Mouse (Mus musculus): ENCODE measurements at regions not wholly inside any gene's neighbourhood (a gene's known extent, or its start where the extent isn't known, plus 50 kb on each side); places are given as distances from the start of the nearest gene placed in this dataset.

DNA sequence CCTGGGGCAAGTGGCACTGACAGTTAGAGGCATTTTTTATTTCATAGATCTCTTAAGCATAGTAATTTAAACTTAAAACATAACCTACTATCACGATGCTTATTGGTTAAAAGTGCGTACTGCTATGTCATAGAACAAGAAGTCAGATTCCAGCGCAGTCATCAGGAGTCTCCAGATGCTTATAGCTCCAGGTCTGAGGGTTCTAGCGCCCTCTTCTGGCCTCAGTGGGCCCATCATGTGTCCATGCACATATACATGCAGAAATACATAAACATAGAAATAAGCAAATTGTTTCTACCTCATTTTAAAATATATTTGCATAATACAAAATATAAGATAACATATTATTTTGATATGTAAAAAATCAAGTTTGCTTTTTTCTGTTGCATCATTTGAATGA is 1002.8 kb upstream of the Adgrl2 start:
- DNase-seq (ENCODE audit: low spot score) = no peak

GRCm38 (mm10) chr3:149987801-149988200 is 997.4 kb upstream of the Adgrl2 start:
- DNase-seq (ENCODE audit: low spot score) = no peak

DNA sequence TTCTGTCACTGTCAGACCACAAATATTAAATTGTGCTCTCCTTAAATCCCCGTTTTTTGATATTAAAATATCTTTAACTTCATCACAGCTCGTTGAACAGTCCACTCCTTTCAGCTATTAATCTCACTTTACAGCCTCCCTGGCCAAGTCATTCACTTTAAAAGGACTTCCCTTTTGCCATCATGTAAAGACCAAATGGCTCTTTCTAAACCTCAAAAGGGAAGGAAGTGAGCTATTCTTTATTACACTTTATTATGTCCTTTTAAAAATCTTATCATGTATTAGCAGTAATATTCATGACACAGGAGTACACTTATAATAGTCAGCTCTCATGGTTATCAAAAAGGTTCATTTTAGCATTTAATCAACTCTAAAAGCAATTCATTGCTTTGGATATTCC is 966.6 kb upstream of the Adgrl2 start:
- DNase-seq (ENCODE audit: low spot score) = no peak

GRCm38 (mm10) chr3:149936197-149936596 is 945.8 kb upstream of the Adgrl2 start:
- no peak for DNase-seq (ENCODE audit: low spot score)

DNA sequence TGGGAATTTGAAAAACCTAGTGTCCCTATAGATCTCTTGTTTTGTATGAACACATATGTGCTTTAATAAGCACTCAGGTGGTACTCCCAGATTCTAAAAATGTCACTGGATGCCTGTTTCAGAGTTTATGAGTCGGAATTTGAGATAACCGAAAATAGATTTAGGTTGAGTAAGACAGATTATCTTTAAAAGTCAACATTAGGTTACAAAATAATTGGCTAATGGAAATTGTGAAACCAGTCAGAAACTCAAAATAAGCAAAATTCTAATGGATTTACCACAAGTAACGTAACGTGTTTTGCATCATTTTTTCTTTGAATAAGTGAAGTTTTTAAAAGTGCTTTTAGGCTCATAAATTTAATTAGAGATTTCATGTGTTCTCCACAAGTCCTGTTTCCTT is 944.5 kb upstream of the Adgrl2 start:
- DNase-seq (ENCODE audit: low spot score) = no peak

GRCm38 (mm10) chr3:149928456-149929360 is 938.4 kb upstream of the Adgrl2 start:
- peak; percentile 16 for DNase-seq (ENCODE audit: low spot score)

- DNase-seq (ENCODE audit: low spot score) = no peak
Measured at GRCm38 (mm10) chr3:149920206-149920605, 929.9 kb upstream of the Adgrl2 start.

DNA sequence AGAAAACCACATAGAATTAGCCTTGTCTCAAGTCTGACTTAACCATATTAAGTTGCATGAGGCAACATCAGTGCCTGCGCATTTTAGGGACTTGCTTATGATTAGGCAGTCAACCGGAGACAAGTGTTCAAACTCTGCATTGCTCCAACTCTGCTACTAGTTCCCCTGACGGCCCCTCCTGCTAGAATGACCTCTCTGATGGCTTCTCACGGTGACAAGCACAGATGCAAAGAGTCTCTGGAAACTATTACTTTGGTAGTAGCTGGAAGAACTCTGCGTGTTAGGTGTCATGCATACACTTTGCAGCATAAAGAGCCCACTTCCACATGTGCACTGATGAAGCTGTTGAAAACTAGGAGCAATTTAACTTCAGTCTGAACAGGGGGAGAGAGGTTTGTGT is 927.8 kb upstream of the Adgrl2 start:
- DNase-seq (ENCODE audit: low spot score) = no peak

GRCm38 (mm10) chr3:149910721-149911120 is 920.4 kb upstream of the Adgrl2 start:
- DNase-seq (ENCODE audit: low spot score) = no peak

DNA sequence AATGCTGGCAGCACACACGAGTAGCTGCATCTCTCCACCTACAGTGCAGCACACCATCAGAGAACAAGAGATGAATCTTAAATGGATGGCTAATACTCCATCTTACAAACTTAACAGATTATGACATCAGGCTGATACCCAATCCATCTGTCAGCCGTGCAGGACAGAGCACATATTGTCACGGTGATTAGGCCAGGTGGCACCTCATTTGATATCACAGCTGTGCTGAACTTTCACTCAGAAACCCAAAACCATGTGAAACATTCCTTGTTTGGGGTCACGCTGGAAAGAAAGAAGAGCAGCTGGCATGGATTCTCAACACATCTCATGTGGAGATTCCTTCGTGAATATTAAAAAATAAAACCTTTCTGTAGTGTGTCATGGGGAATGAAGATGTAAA is 911.4 kb upstream of the Adgrl2 start:
- no peak for DNase-seq (ENCODE audit: low spot score)

DNA sequence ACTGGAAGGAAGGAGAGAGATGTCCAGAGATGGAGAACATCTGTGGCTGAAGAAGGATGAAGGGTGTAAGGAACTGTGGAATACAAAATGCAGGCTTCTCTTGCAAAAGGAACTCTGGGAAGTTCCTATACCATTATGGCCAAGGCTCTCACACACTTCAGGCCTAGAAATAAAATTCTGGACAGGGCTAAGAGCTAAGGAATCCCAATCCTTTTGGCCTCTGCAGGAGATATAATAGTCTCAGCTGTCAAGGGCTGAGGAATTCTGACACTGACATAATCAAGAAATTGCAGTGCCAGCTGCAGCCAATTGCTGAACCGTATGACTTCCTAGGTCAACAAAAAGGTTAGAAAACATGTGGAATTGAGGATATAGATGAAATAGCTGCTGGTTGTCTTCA is 886.2 kb upstream of the Adgrl2 start:
- DNase-seq (ENCODE audit: low spot score) = no peak

DNA sequence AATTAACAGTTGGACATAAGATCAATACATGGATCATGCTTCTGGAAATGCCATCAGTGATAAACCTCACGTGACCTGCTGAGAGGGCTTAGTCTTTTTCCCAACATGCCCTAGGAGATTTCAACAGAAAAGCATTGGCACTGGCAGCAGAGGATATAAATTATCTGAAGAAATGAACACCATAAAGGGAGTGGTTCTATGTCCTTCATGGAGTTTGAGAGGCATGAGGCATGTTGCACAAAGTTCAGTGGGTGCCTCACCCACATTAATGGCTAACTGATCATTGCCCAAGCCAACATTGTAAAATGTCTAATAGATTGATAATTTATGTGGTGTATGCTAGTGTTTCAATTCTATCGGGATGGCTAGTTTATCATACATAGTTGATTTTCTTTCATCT is 875.6 kb upstream of the Adgrl2 start:
- no peak for DNase-seq (ENCODE audit: low spot score)

- no peak for DNase-seq (ENCODE audit: low spot score)
Measured at GRCm38 (mm10) chr3:149846941-149847539, 856.7 kb upstream of the Adgrl2 start.

DNA sequence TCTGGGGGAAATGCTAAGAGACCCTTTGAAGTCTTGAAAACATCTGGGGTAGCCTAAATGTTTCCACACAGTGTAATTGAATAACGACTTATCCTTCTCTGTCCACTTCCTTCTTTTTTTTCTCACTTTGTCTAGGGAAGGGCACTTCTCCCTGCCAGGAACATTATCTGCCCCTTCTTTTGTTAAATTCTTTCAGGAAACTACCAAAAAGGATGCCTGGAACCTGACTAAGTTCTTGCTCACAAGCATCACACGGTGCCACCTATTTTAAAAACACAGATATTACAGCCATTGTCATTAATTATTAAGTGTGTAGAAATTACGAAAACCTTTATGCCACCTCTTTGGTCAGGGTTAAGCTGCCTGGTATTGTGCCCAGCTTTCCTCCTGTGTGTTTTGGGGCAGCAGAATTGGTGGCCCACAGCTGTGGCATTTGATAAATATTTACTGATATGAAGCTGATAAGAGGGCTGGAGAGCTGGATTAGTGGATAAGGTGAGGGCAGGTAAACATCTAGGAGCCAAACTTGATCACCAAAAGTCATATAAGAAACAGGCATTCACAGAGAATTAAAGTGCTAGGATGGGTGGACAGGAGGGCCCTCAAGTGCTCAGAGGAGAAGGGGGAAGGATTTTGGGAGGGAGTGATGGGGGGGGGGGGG is 855.6 kb upstream of the Adgrl2 start:
- DNase-seq (ENCODE audit: low spot score) = no peak

DNA sequence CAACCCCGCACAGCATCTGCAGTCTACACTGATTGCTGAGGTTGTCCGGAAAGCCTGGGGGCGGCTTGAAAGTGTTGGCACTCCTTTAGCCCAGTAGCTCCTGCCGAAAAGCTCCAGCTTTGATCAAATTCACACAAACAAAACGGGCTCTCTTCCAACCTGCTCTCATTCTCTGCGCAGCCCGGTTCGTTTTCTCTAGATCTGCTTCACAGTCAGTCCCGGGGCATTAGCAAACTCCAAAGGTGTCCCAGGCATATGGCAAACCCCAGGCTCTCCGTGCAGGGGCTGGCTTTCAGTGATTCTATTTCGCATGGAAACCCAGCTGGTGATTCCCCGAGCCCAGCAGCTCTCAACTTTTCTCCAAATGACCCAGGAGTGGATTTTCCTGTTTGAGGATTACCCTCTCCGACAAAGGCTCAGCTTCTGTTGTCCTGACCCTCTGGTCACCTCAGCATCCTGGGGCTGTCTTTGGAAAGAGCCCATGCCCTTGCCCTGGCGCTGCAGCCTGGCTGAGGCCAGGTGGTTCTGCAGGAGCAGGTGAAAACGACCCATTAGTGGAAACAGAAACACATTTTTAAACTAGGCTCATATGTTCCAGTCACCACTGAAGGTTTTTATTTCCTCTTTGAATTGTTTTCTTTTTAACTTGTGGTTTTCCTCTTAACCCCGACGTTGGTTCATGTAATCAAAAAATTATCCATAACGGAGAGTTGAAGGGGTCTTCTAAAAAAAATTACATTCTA is 854.9 kb upstream of the Adgrl2 start:
- no peak for DNase-seq (ENCODE audit: low spot score)

DNA sequence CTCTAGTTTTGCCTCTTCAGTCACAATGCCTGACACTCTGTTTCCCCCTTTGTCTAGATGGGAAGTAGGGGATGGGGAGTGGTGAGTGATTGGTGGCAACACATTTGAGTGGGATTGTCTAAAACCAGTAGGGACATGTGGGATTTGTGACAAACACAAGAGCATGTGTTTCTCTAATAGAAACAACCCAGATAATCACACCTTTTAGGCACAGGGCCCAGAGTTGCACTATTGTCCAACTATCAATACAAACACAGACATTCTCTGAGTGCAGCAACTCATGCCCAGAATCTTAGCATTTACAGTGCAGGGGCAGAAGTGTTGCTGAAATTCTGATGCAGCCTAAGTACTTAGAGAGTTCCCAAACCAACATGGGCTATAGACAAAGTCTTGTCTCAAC is 847.6 kb upstream of the Adgrl2 start:
- DNase-seq (ENCODE audit: low spot score) = no peak

DNA sequence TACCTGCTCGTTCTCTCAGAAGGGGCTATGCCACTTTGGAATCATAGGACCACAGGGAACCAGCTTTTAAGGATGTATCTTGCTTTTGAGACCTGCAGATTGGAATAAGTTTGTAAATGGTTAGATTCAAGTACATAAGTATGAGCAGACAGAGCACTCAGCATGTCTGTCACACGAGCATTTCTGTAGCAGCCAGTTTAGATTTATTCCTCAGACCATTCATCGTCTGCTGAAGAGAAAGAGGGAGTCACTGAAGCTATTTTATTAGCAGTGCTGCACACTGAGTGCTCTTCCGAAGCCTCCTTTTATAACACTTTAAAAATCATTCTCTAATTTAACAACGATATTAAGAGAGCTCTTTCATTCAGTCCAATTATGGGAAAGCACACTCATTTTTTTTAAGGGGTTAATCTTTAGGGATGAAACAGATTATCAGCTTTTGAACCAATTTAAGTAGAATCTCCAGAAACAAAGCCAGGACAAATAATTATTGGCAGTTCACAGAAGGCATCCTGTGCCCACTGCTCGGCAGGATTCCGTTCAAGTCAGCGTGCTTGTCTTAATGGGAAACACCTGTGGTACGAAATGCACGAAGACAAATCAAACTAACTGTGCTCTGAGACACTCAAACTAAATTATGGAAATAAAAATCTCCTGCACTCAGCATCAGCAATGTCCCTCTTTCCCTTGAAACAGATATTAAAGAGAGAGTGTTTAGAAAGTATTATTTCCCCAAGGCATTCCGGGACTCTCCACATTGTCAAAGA is 846.3 kb upstream of the Adgrl2 start:
- DNase-seq (ENCODE audit: low spot score) = no peak

DNA sequence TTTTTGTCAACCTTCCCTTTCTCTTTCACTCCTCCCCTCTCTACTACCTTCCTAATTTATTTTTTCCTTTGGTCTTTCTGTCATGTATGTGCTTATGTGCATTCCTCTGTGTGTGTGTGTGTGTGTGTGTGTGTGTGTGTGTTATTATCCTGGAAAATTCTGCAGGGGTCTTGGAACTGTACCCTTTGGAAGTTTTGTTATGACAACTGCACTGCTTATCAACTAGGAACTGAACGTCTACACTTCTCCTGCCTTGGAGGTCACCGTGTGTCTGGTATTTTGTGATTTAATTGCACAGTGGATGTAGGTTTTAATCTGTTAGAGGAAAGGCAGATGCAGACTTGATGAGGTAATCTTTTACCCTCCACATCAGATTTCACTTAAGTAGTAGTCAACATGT is 836.8 kb upstream of the Adgrl2 start:
- DNase-seq (ENCODE audit: low spot score) = no peak

- no peak for DNase-seq (ENCODE audit: low spot score)
Measured at GRCm38 (mm10) chr3:149826757-149827156, 836.4 kb upstream of the Adgrl2 start.

DNA sequence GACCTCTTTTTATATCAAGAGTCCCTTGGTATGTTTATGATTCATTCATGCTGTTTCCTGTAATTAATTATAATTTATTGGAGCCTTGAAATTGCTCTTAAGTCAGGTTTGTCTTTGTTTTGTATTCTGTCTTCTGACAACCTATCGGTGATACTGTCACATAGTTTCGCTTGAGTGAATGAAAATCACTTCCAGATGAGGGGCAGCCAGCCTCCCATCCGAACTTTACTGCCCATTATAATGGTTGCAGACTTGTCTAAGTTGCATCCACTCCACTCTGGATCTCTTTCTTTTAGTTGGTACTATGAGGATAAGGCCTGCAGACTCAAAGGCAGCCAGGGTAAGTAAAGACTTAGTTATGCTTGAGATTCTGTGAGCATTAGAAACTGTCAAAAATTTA is 830.3 kb upstream of the Adgrl2 start:
- no peak for DNase-seq (ENCODE audit: low spot score)

DNA sequence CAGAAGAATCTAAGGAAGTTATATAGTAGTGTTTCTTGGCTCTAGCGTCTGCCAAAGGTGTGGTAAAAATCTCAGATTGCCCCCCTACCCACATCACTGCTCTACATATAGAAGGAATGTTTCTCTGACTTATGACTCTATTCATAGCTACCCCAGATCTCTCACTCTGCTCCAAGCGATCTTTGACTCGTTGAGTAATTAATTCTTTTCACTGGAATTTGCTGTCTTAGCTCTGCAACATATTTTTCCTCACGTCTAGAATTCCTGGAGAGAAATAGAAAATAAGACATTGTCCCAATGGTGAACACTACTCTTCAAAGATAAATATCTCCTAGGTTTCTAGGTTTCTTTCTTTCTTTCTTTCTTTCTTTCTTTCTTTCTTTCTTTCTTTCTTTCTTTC is 829.5 kb upstream of the Adgrl2 start:
- DNase-seq (ENCODE audit: low spot score) = no peak

DNA sequence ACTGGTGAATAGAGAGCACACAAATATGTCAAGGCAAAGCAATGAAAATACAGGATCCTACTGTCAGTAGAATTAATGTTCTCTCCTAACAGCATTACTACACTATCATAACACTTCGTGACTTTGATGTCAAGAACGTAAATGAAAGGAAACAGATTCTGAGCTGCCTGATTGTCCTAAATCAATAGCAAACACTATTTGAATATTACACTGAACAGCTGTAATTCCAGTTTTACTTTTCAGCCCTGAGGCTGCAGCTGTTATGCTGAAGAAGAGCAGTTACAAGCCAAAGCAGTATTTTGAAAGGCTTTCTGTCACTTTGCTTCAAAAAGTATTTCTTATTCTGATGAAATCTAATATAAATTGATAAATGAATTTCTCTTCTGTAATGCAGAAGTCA is 828.7 kb upstream of the Adgrl2 start:
- DNase-seq (ENCODE audit: low spot score) = no peak
